Mouse (Mus musculus) urinary bladder, postnatal 36 days (tissue): ENCODE results near the gene Spg20.

Experiments used
- DNase-seq, 2 experiments: peaks; one replicate each; pipeline ENCODE4 v3.0.0; 2022; ENCODE audit warnings: low spot score in 2 of 2, mixed read lengths in 1 of 2

Gene Spg20

DNA sequence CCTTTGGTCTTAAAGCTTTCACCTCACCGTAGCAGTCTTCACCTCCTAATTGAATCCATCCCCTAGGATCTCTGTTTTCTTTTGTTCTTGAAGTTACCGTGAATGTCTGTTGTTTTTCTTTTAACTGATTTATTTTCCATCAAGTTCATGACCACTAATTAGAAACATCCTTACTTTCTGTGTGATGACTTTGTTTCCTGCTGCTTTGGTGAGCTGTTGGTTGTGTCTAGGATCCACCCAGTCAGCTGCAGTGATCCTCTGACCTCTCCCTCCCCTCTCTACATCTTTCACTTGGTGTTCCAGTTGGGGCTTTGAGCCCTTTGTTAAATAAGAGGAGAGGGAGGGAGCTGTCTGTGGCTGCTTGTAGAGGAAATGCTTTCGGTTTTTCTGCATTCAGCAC, 36.2 kb downstream of the Spg20 start:
- DNase-seq: no peak

DNA sequence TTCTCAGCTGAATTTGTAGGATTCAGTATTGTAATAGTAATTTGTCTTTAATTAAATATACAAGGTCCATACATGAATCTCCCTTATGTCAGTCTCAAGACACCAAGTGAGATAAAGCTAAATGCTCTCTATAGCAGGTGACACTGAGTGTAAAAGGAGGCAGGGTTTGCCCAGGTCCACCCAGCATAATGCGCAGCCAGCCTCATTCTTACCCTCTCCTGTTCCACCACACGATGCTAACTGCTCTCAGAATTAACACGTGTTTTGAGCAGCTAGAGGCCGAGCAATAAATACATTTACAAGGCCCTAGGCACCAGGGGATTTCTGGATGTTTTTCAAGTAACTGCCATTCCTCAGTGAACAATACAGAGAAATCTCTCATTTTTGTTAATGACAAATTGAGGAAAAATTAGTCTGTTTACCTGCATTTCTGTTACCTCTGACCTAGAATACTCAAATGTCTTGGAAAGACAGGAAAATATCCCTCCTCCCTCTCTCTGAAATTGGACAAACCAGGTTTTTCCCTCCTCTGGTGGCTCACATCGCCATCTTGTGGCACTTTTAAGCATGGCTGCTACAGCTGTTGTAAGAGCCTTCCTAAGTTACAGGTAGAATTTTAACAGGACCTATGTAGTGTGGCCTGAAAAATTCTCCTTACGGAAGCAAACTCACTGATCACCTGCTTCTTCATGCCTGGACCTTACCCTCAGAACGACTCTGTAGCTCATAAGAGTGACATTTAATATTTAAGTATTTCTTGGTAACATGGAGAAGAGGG, 39.9 kb downstream of the Spg20 start:
- peak; percentile 9 to 44 for DNase-seq

DNA sequence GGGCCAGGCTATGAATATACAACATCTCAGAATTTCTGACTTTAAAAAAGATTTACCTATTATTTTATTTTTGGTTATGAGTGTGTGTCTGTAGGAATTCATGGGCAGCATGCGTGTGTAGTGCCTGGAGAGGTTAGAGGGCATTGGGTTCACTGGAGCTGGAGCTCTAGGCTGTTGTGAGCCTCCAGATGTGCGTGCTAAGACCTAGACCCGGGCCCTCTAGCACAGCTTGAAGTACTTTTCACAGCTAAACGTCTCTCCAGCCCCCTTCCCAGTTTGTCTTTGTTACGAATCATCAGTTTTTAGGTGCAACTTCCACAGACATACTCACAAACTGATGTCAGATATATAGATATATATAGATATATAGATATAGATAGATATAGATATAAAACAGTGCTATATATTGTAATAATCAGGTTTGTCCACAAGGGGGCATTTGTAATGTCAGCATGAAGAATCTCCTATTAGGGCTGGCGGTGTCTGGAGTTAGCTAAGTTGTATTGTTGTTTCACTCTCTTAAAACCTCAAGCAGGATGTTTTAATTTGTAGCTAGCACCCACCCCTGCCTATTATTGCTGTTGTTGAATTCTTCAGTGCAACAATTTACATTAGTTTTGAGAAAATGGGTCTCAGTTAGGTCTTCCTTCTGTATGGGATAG, 40.9 kb downstream of the Spg20 start:
- no peak for DNase-seq

DNA sequence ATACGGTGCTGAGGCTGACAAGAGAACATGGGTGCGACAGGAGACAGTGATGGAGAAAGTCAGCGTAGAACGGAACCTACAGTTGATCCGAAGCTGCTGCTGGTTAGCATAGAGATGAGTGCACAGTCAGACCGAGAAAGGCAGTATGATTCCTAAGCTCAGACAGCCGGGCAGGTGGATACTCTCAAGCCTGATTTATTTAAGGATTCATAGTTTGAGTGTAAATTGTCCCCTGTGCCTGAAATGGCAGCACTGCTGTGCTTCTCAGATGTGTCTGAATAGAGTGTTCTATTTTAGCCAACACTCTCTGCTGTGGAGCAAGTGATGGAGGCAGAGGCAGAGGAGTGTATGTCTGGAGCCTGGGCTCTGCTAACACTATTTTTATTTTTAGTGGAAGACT, 42.3 kb downstream of the Spg20 start:
- no peak for DNase-seq

DNA sequence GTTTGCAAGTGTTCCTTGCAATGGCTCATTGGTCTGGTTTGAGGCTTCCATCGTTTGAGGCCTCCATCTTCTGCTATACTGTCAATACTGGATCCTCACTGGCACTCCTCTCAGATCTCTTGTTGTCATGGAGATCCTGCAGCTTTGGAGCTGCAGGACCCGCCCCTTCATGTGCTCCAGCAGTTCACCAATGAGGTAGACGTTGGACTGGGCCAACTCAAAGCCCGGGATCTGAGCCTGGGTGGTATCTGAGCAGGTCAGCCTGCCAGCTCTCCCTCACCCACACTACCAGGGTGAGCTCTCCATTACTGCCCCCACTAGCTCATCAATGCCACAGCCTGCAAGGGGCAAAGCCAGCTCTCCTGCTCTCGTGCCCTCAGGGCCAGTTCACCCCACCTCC, 45.5 kb downstream of the Spg20 start:
- no peak for DNase-seq

DNA sequence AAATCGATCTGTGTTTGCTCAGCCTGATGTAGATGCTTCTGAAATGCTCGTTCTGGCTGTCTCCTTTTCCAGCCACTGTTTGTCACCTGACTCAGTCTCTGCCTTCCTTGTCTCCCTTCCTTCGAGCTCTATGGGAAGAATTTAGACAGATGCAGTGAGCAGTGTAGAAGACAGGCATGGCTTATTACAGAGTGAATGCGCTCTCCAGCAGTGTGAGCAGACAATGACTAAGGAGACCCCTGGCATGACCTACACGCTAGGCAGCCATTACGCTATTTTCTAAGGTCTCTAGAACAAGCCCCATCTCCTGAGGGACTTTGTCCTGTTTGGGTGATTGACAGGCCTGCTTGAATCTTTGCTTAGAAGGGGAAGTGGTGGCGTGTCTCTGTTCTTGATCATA, 49.2 kb downstream of the Spg20 start:
- DNase-seq: no peak

DNA sequence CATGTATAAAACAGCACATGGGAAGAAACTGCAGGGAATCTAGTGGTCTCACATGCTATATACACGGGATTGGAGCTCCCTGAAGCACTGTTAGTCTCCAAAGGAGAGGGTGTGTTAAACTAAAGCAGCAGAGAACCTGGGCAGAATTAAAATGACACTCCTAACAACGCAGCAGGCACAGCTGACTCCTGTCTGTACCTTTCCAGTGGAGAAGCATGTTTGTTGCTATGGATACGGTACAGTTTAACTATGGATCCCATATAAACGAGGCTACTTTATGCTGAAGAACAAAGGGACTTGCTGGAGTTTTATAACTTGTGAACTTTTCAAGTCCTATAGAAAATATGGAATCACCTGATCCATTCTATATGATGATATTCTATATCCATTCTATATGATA, 51.6 kb downstream of the Spg20 start:
- no peak for DNase-seq

DNA sequence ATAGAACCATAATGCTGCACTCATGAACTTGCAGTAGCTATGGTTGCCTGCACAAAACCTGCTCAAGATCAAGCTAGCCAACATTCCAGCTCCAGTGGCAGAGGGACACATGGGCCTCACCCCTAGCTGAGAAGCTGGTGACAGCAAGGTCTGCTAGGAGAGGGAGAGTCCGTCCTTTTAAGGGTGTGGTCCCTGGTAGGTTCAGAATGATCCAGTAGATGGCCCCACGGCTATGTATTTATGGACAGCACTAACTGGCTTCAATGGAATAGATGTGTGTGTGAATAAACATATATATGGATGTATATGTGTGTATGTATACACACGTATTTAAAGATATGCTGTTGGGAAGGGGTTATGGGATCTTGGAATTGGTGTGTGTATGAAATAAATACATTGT, 60.6 kb downstream of the Spg20 start:
- DNase-seq: no peak

DNA sequence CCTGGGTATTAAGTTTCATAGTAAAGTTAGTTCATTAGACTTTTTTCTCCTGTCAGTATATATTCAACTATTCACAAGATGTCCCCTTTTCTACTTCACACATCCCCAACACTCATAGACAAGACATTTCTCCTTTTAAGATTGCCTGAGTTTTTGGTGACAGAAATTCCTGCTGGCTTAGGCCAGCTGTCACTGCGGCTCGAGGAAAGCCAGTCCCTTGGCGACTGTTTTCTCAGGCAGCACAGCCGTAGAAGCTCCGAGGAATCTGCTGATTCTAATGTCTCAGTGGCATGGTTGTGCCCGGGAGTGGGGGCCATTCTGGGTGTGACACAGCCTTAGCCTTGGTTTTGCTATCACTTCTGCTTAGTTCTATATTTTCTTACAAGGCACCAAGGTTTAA, 65.4 kb downstream of the Spg20 start:
- DNase-seq: no peak

DNA sequence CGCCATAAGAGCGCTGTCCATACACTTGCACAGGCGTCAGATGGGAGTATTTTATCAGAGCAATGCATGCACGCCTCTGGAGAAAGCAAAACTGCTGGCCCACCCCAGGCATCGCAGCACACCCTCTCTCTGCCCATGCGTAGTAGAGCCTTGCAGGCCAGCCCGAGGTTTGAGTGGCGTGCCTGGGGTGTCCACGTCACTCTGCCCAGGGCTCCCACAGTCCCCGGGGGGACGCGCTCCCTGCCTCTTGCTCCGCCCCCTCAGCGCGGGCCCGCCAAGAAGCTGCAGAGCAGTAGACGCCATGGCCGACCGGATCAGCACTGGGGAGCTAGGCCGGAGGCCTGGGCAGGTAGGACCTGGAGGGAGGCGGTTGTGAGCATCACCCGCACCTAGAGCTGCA, 69.9 kb downstream of the Spg20 start, which contains the start of gene Sohlh2:
TSS of gene Sohlh2 (plus strand) at position 263 of the 400 bp plus-strand sequence.
- DNase-seq: no peak
